Mouse (Mus musculus): Measurements from ENCODE around the gene Ppp4r2. TPM values are rescaled to one million over a fixed set of nuclear protein-coding genes. Genes with fewer than 3 reads are reported as not detected.

The Ppp4r2 gene
- polyA plus RNA-seq, 2 experiments, result 10.6 to 13.6 TPM

- ATAC-seq (ENCODE audit: insufficient read depth), result no peak
- H3K9me3 ChIP-seq (ENCODE audit: control insufficient read depth, low read length), result no peaks in the 10 kb centered on the region
- no peak overlapping the region for H3K9ac ChIP-seq (replicated peaks)
- no peaks in the 10 kb centered on the region for H3K27me3 ChIP-seq (ENCODE audit: control insufficient read depth, insufficient read depth, low read length)
- WGBS (ENCODE audit: insufficient replicate concordance), result 40% methylated on average over 10 of the region's 10 CpGs
- peaks cover 0 to 2% of the 10 kb centered on the region in 2 experiments; a peak in 1 of 4 replicates for H3K4me1 ChIP-seq (replicated peaks; ENCODE audit: control insufficient read depth in 2 of 2, insufficient read depth in 2 of 2, low read length in 1 of 2)
- H3K27ac ChIP-seq, result no peak overlapping the region
- H3K4me2 ChIP-seq (ENCODE audit: low read depth), result no peak overlapping the region
- H3K36me3 ChIP-seq (replicated peaks; ENCODE audit: control insufficient read depth, insufficient read depth, low read depth), result no peaks in the 10 kb centered on the region
- DNase-seq (ENCODE audit: low read depth in 3 of 3, low spot score in 3 of 3), result no peak
- no peak for TF ChIP-seq CTCF (IDR thresholded peaks at IDR 0.05; ENCODE audit: low read depth)
- no peak for TF ChIP-seq EP300 (IDR thresholded peaks at IDR 0.05; ENCODE audit: low read depth)
- H3K4me3 ChIP-seq (ENCODE audit: insufficient read depth in 1 of 2, low read depth in 2 of 2, low read length in 2 of 2), result no peak overlapping the region
Observed at GRCm38 (mm10) chr6:100879607-100880006, 46.2 kb downstream of the Ppp4r2 start.

GRCm38 (mm10) chr6:100881657-100882056 lies 48.2 kb downstream of the Ppp4r2 start:
- TF ChIP-seq CTCF (IDR thresholded peaks at IDR 0.05; ENCODE audit: low read depth) (no peak), EP300 (IDR thresholded peaks at IDR 0.05; ENCODE audit: low read depth) (no peak)
- 63% methylated on average over 9 of the region's 9 CpGs for WGBS (ENCODE audit: insufficient replicate concordance)
- H3K27me3 ChIP-seq (ENCODE audit: control insufficient read depth, insufficient read depth, low read length), result no peaks in the 10 kb centered on the region

GRCm38 (mm10) chr6:100882381-100883213 lies 49.2 kb downstream of the Ppp4r2 start:
- TF ChIP-seq EP300 (IDR thresholded peaks at IDR 0.05; ENCODE audit: low read depth), result no peak
- peak; percentile 94 for TF ChIP-seq CTCF (IDR thresholded peaks at IDR 0.05; ENCODE audit: low read depth)
- DNase-seq (ENCODE audit: low read depth in 3 of 3, low spot score in 3 of 3) (peak; percentile 17 to 41 (median 22)), ATAC-seq (ENCODE audit: insufficient read depth) (no peak)
- H3K27ac ChIP-seq, result no peak overlapping the region
- H3K36me3 ChIP-seq (replicated peaks; ENCODE audit: control insufficient read depth, insufficient read depth, low read depth), result no peaks in the 10 kb centered on the region
- H3K4me2 ChIP-seq (ENCODE audit: low read depth), result peak overlapping the region; percentile 23; the same call in 1 of the 2 replicates
- H3K9me3 ChIP-seq (ENCODE audit: control insufficient read depth, low read length), result no peaks in the 10 kb centered on the region
- H3K9ac ChIP-seq (replicated peaks), result no peak overlapping the region
- H3K27me3 ChIP-seq (ENCODE audit: control insufficient read depth, insufficient read depth, low read length), result no peaks in the 10 kb centered on the region
- 16% methylated on average over 15 of the region's 15 CpGs for WGBS (ENCODE audit: insufficient replicate concordance)
- peaks cover 0 to 2% of the 10 kb centered on the region in 2 experiments; a peak in 1 of 4 replicates for H3K4me1 ChIP-seq (replicated peaks; ENCODE audit: control insufficient read depth in 2 of 2, insufficient read depth in 2 of 2, low read length in 1 of 2)
- H3K4me3 ChIP-seq (ENCODE audit: insufficient read depth in 1 of 2, low read depth in 2 of 2, low read length in 2 of 2), result no peak overlapping the region

More at GRCm38 (mm10) chr6:100881657-100882056, 48.2 kb downstream of the Ppp4r2 start:
- H3K9ac ChIP-seq (replicated peaks), result no peak overlapping the region
- H3K4me2 ChIP-seq (ENCODE audit: low read depth), result no peak overlapping the region
- no peaks in the 10 kb centered on the region for H3K36me3 ChIP-seq (replicated peaks; ENCODE audit: control insufficient read depth, insufficient read depth, low read depth)
- H3K4me1 ChIP-seq (replicated peaks; ENCODE audit: control insufficient read depth in 2 of 2, insufficient read depth in 2 of 2, low read length in 1 of 2), result peaks cover 0 to 2% of the 10 kb centered on the region in 2 experiments; a peak in 1 of 4 replicates
- no peak overlapping the region for H3K4me3 ChIP-seq (ENCODE audit: insufficient read depth in 1 of 2, low read depth in 2 of 2, low read length in 2 of 2)
- no peak for ATAC-seq (ENCODE audit: insufficient read depth)
- H3K9me3 ChIP-seq (ENCODE audit: control insufficient read depth, low read length), result no peaks in the 10 kb centered on the region
- no peak for DNase-seq (ENCODE audit: low read depth in 3 of 3, low spot score in 3 of 3)
- H3K27ac ChIP-seq, result no peak overlapping the region

GRCm38 (mm10) chr6:100883233-100883632 lies 49.8 kb downstream of the Ppp4r2 start:
- H3K36me3 ChIP-seq (replicated peaks; ENCODE audit: control insufficient read depth, insufficient read depth, low read depth), result no peaks in the 10 kb centered on the region
- no peak overlapping the region for H3K4me3 ChIP-seq (ENCODE audit: insufficient read depth in 1 of 2, low read depth in 2 of 2, low read length in 2 of 2)
- no peak for ATAC-seq (ENCODE audit: insufficient read depth)
- no peaks in the 10 kb centered on the region for H3K9me3 ChIP-seq (ENCODE audit: control insufficient read depth, low read length)
- TF ChIP-seq EP300 (IDR thresholded peaks at IDR 0.05; ENCODE audit: low read depth) (no peak), CTCF (IDR thresholded peaks at IDR 0.05; ENCODE audit: low read depth) (peak; percentile 70)
- 27% methylated on average over 13 of the region's 13 CpGs for WGBS (ENCODE audit: insufficient replicate concordance)
- peak in 2 of 3 experiments; percentile 15 to 16 for DNase-seq (ENCODE audit: low read depth in 3 of 3, low spot score in 3 of 3)
- H3K27ac ChIP-seq, result no peak overlapping the region
- H3K4me2 ChIP-seq (ENCODE audit: low read depth), result no peak overlapping the region
- peaks cover 0 to 2% of the 10 kb centered on the region in 2 experiments; a peak in 1 of 4 replicates for H3K4me1 ChIP-seq (replicated peaks; ENCODE audit: control insufficient read depth in 2 of 2, insufficient read depth in 2 of 2, low read length in 1 of 2)
- no peak overlapping the region for H3K9ac ChIP-seq (replicated peaks)
- H3K27me3 ChIP-seq (ENCODE audit: control insufficient read depth, insufficient read depth, low read length), result no peaks in the 10 kb centered on the region

- H3K4me2 ChIP-seq (ENCODE audit: low read depth), result no peak overlapping the region
- 71% methylated on average over 12 of the region's 12 CpGs for WGBS (ENCODE audit: insufficient replicate concordance)
- peaks cover 0 to 2% of the 10 kb centered on the region in 2 experiments; a peak in 1 of 4 replicates for H3K4me1 ChIP-seq (replicated peaks; ENCODE audit: control insufficient read depth in 2 of 2, insufficient read depth in 2 of 2, low read length in 1 of 2)
- no peak overlapping the region for H3K4me3 ChIP-seq (ENCODE audit: insufficient read depth in 1 of 2, low read depth in 2 of 2, low read length in 2 of 2)
- no peak overlapping the region for H3K9ac ChIP-seq (replicated peaks)
- H3K27ac ChIP-seq, result no peak overlapping the region
- TF ChIP-seq EP300 (IDR thresholded peaks at IDR 0.05; ENCODE audit: low read depth), result no peak
- H3K9me3 ChIP-seq (ENCODE audit: control insufficient read depth, low read length), result no peaks in the 10 kb centered on the region
- no peaks in the 10 kb centered on the region for H3K27me3 ChIP-seq (ENCODE audit: control insufficient read depth, insufficient read depth, low read length)
- no peaks in the 10 kb centered on the region for H3K36me3 ChIP-seq (replicated peaks; ENCODE audit: control insufficient read depth, insufficient read depth, low read depth)
- DNase-seq (ENCODE audit: low read depth in 3 of 3, low spot score in 3 of 3), result no peak
- no peak for ATAC-seq (ENCODE audit: insufficient read depth)
Observed at GRCm38 (mm10) chr6:100884594-100885225, 51.3 kb downstream of the Ppp4r2 start.

All from liver, embryonic 14.5 days (tissue).